15 mouse cellular contexts compared by ENCODE assay signal in genomic region chr17:45845832-45846231, GRCm38 (mm10).
DNase-seq lines count a peak whose midpoint lies in the region; ATAC-seq and TF ChIP-seq lines count a peak whose summit lies in the region.
"Had no signal": no experiment of that assay in that cellular context is flagged by ENCODE, and none has a peak within 500 bp of the region (broad histone marks: within the 10 kb centered on the region; RNA-seq: fewer than 3 reads in every experiment).

No protein-coding gene starts in this region.

- no peak overlapping the region for H3K9ac ChIP-seq in kidney, embryonic 15.5 days
- H3K9ac ChIP-seq: midbrain, embryonic 15.5 days had no signal

- WGBS in kidney, adult 2 months, result 91% methylated on average over 5 of the region's 5 CpGs
- WGBS in kidney, embryonic 15.5 days, result 90% methylated on average over 5 of the region's 5 CpGs

- TF ChIP-seq CTCF in kidney, adult 2 months (conservative IDR thresholded peaks at IDR 0.05; ENCODE audit: insufficient read depth, insufficient read length, low read depth, low read length), result peak; percentile 34
- peak; percentile 70; the same call in 1 of the 2 replicates for TF ChIP-seq CTCF in testis, adult 2 months (IDR thresholded peaks at IDR 0.05; ENCODE audit: control insufficient read depth, insufficient read depth, insufficient replicate concordance, low read depth, low read length)

- peaks cover 5% of the 10 kb centered on the region for H3K9me3 ChIP-seq in kidney, embryonic 15.5 days (replicated peaks)
- H3K9me3 ChIP-seq: midbrain, embryonic 15.5 days had no signal

- ATAC-seq in kidney, embryonic 15.5 days (replicated peaks; ENCODE audit: low FRiP score), result no peak
- no peak for ATAC-seq in cerebellum, adult (ENCODE audit: insufficient number of reproducible peaks, low FRiP score, low TSS enrichment)
- ATAC-seq: midbrain, embryonic 15.5 days had no signal

- DNase-seq in kidney, adult 2 months, result no peak
- DNase-seq in testis, postnatal 10 days (ENCODE audit: low spot score), result no peak
- DNase-seq in ZHBTc4 (ENCODE audit: low read depth, low spot score), result peak; percentile 60
- peak; percentile 22 for DNase-seq in thymus, postnatal 25 days
- no peak for DNase-seq in urinary bladder, postnatal 36 days (ENCODE audit: low spot score in 2 of 2)
- DNase-seq: heart, adult 18-20 months; heart, postnatal 14 days; kidney, adult 11 months; layer of hippocampus, adult 9-11 months; lung, postnatal 4 days had no signal

- H3K4me1 ChIP-seq in kidney, adult 2 months (ENCODE audit: control insufficient read depth, insufficient read depth, low read length), result no peaks in the 10 kb centered on the region
- 0 out of 2 replicates have a peak, but pooled peaks cover 2% of the 10 kb centered on the region for H3K4me1 ChIP-seq in kidney, embryonic 15.5 days
- no peaks in the 10 kb centered on the region for H3K4me1 ChIP-seq in testis, adult 2 months (ENCODE audit: control insufficient read depth, insufficient read depth, low read length)
- H3K4me1 ChIP-seq: midbrain, embryonic 15.5 days had no signal

- H3K4me3 ChIP-seq in kidney, adult 2 months (ENCODE audit: insufficient read depth, low read depth, low read length), result no peak overlapping the region
- no peak overlapping the region for H3K4me3 ChIP-seq in kidney, embryonic 15.5 days (replicated peaks)
- H3K4me3 ChIP-seq in testis, adult 2 months (ENCODE audit: control insufficient read depth, low read depth, low read length), result no peak overlapping the region
- H3K4me3 ChIP-seq: erythroblast, embryonic 14.5 days; midbrain, embryonic 15.5 days had no signal

- H3K4me2 ChIP-seq in kidney, embryonic 15.5 days, result no peak overlapping the region
- H3K4me2 ChIP-seq: midbrain, embryonic 15.5 days had no signal

- no peak overlapping the region for H3K27ac ChIP-seq in kidney, adult 2 months (ENCODE audit: insufficient read depth, low read depth, low read length)
- H3K27ac ChIP-seq in kidney, embryonic 15.5 days, result no peak overlapping the region
- no peak overlapping the region for H3K27ac ChIP-seq in testis, adult 2 months (ENCODE audit: control insufficient read depth, insufficient read depth, low read depth, low read length)
- H3K27ac ChIP-seq: midbrain, embryonic 15.5 days had no signal

- no peaks in the 10 kb centered on the region for H3K27me3 ChIP-seq in kidney, adult 2 months (replicated peaks; ENCODE audit: control insufficient read depth, insufficient read depth, low read length)
- H3K27me3 ChIP-seq in kidney, embryonic 15.5 days, result no peaks in the 10 kb centered on the region
- no peaks in the 10 kb centered on the region for H3K27me3 ChIP-seq in testis, adult 2 months (ENCODE audit: control insufficient read depth, insufficient read depth, low read length)
- H3K27me3 ChIP-seq: midbrain, embryonic 15.5 days had no signal

- TF ChIP-seq POLR2A in kidney, adult 2 months (IDR thresholded peaks at IDR 0.05; ENCODE audit: low read depth, low read length), result no peak
- no peak for TF ChIP-seq POLR2A in testis, adult 2 months (IDR thresholded peaks at IDR 0.05; ENCODE audit: control insufficient read depth, low read depth, low read length)

- H3K36me3 ChIP-seq in kidney, adult 2 months (ENCODE audit: control insufficient read depth, insufficient read depth, low read length), result no peaks in the 10 kb centered on the region
- H3K36me3 ChIP-seq in kidney, embryonic 15.5 days, result no peaks in the 10 kb centered on the region
- H3K36me3 ChIP-seq in testis, adult 2 months (ENCODE audit: control insufficient read depth, insufficient read depth, low read length), result no peaks in the 10 kb centered on the region
- H3K36me3 ChIP-seq: midbrain, embryonic 15.5 days had no signal

Comparison
In these comparisons a context has a peak if more than half of its experiments do, and no peak if none do; other contexts are left out.
1. DNase-seq: peak in ZHBTc4 (single experiment) and thymus, postnatal 25 days (single experiment); none in kidney, adult 2 months (single experiment), testis, postnatal 10 days (single experiment) and urinary bladder, postnatal 36 days (0 of 2).